Mouse (Mus musculus) Patski (cell line): ENCODE measurements around the gene Ldhc. TPM values are rescaled to one million over a fixed set of nuclear protein-coding genes. Genes with fewer than 3 reads are reported as not detected.
A peak's percentile ranks its signal among the peaks of the same experiment; 100 is the strongest.
"Not testable (repeated sequence)": the region's sequence is repeated elsewhere in the genome, so short reads cannot be mapped to it uniquely, and the experiment has no call there.

ENCODE experiments used
- ATAC-seq: fragments of 100-300 bp; one replicate; pipeline ENCODE4 v1.8.0; 2021
- CTCF ChIA-PET: fragments of 350-600 bp; sonication (Branson Sonifier 250); formaldehyde crosslinking; loops from one replicate; lab custom pipeline; 2022; ENCODE audit warnings: inconsistent platforms; lab: Charles Lee
- POLR2A ChIA-PET: fragments of 350-600 bp; sonication (Branson Sonifier 250); formaldehyde crosslinking; loops from one replicate; lab custom pipeline; 2022; ENCODE audit warnings: antibody characterized with exemption, inconsistent platforms; lab: Charles Lee
- DNase-seq: peaks from one replicate; pipeline ENCODE4 v3.0.0-alpha.2; 2011; ENCODE audit warnings: low read depth, low spot score
- H3K27me3 ChIP-seq: fragments of 371-371 bp; one replicate; pipeline ENCODE4 v1.5.1; 2021
- CTCF ChIP-seq: fragments of 100-300 bp; IDR thresholded peaks from one replicate; pipeline ENCODE4 v1.5.1; 2021
- in situ Hi-C: fragments of 300-500 bp; cut with MboI; formaldehyde crosslinking; loops from 3 replicates; pipeline ENCODE4 v1.11.1; 2018; ENCODE audit warnings: low pct_unique_long_range_greater_than_20kb, mixed read lengths
- polyA plus RNA-seq: library from polyadenylated mRNA; unstranded; gene quantifications from one replicate; pipeline ENCODE4 v1.2.3, GENCODE M21; 2021

The Ldhc gene
- not detected for polyA plus RNA-seq

- H3K27me3 ChIP-seq: no peaks in the 10 kb centered on the region
- DNase-seq (no peak), ATAC-seq (no peak)
- TF ChIP-seq CTCF: no peak
- in situ Hi-C loops: no loop called here
- ChIA-PET POLR2A (no interaction called here), CTCF (no interaction called here)
Observed at GRCm38 (mm10) chr7:46860996-46861395, at the start of gene Ldhc. Ldhc (plus strand) TSS chr7:46861203.

GRCm38 (mm10) chr7:46814012-46814411 lies 47.0 kb upstream of the Ldhc start:
- no peak for ATAC-seq
- TF ChIP-seq CTCF: no peak
- DNase-seq: no peak

GRCm38 (mm10) chr7:46820876-46821632 lies 39.9 kb upstream of the Ldhc start:
- POLR2A ChIA-PET, in situ Hi-C loops, H3K27me3 ChIP-seq, DNase-seq: not testable (repeated sequence)
- CTCF ChIA-PET: interaction anchor here (0.9 kb wide), 1 partner anchor 8 kb away, joined by 3 read pairs; no protein-coding TSS in a partner anchor
- ATAC-seq: peak; percentile 63

More at GRCm38 (mm10) chr7:46814012-46814411, 47.0 kb upstream of the Ldhc start:
- CTCF ChIA-PET: interaction anchor here (1.4 kb wide), 1 partner anchor 24 kb away, joined by 3 read pairs; no protein-coding TSS in a partner anchor
- in situ Hi-C loops: no loop called here
- POLR2A ChIA-PET: no interaction called here
- no peaks in the 10 kb centered on the region for H3K27me3 ChIP-seq

- ChIA-PET POLR2A (interaction anchor here (1.5 kb wide), 1 partner anchor 8 kb away, joined by 3 read pairs; no protein-coding TSS in a partner anchor), CTCF (interaction anchor here (0.7 to 1.7 kb wide), 4 partner anchors 11 to 58 kb away, joined by 3 to 5 read pairs (median 3); partner anchors contain the start of genes Gtf2h1 and Hps5)
- H3K27me3 ChIP-seq: no peaks in the 10 kb centered on the region
- peak; percentile 69 for ATAC-seq
- in situ Hi-C loops: no loop called here
- DNase-seq: no peak
- TF ChIP-seq CTCF: no peak
Observed at GRCm38 (mm10) chr7:46827046-46827802, 33.8 kb upstream of the Ldhc start.

GRCm38 (mm10) chr7:46827803-46828184 lies 33.2 kb upstream of the Ldhc start:
- POLR2A ChIA-PET: no interaction called here
- no peaks in the 10 kb centered on the region for H3K27me3 ChIP-seq
- ATAC-seq: no peak
- CTCF ChIA-PET: interaction anchor here (0.7 to 1.7 kb wide), 4 partner anchors 11 to 59 kb away, joined by 3 to 5 read pairs (median 3); partner anchors contain the start of genes Gtf2h1 and Hps5
- no peak for TF ChIP-seq CTCF
- DNase-seq: no peak
- in situ Hi-C loops: no loop called here

GRCm38 (mm10) chr7:46829911-46830310 lies 31.1 kb upstream of the Ldhc start:
- POLR2A ChIA-PET: interaction anchor here (1.0 kb wide), 1 partner anchor 7 kb away, joined by 3 read pairs; no protein-coding TSS in a partner anchor
- no peak for DNase-seq
- TF ChIP-seq CTCF: no peak

GRCm38 (mm10) chr7:46830799-46831590 lies 30.0 kb upstream of the Ldhc start:
- no peaks in the 10 kb centered on the region for H3K27me3 ChIP-seq
- in situ Hi-C loops: no loop called here
- ChIA-PET POLR2A (interaction anchor here (1.0 kb wide), 1 partner anchor 9 kb away, joined by 3 read pairs; no protein-coding TSS in a partner anchor), CTCF (interaction anchor here (0.7 to 1.4 kb wide), 4 partner anchors 10 to 55 kb away, joined by 3 to 4 read pairs (median 3); no protein-coding TSS in a partner anchor)
- no peak for TF ChIP-seq CTCF
- ATAC-seq (no peak), DNase-seq (no peak)

More at GRCm38 (mm10) chr7:46829911-46830310, 31.1 kb upstream of the Ldhc start:
- CTCF ChIA-PET: interaction anchor here (1.0 kb wide), 1 partner anchor 14 kb away, joined by 3 read pairs; no protein-coding TSS in a partner anchor
- in situ Hi-C loops: no loop called here
- ATAC-seq: no peak
- H3K27me3 ChIP-seq: no peaks in the 10 kb centered on the region

- CTCF ChIA-PET: interaction anchor here (1.4 kb wide), 2 partner anchors 17 to 54 kb away, joined by 3 to 4 read pairs; no protein-coding TSS in a partner anchor
- in situ Hi-C loops: no loop called here
- ATAC-seq (no peak), DNase-seq (no peak)
- POLR2A ChIA-PET: no interaction called here
- no peak for TF ChIP-seq CTCF
- no peaks in the 10 kb centered on the region for H3K27me3 ChIP-seq
Observed at GRCm38 (mm10) chr7:46831693-46832092, 29.3 kb upstream of the Ldhc start.

GRCm38 (mm10) chr7:46832112-46832810 lies 28.7 kb upstream of the Ldhc start:
- POLR2A ChIA-PET, H3K27me3 ChIP-seq, DNase-seq, in situ Hi-C loops, ATAC-seq, CTCF ChIA-PET: not testable (repeated sequence)
